Mouse (Mus musculus): Measurements from ENCODE around the gene Ube2ql1.

DNA sequence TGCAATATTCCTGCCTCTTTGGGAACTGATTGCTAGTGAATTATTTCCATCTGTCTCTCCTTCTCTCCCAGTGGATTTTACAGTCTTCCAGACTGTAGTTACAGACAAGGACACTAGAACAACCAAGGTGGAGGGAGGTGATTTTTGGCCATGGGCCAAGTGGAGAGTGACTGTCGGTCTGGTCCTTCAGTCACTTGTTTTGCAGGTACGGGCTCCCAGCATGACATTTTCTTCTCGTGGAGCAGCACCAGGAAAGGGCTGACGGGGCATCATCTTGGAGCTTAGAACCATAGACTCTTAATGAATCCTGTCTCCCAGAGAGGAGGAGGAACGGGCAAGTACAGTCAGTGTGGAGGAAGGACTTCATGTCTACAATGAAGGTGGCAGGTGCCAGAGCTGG is 67.6 kb downstream of the Ube2ql1 start:
- TF ChIP-seq CTCF (IDR thresholded peaks at IDR 0.05; ENCODE audit: extremely low read depth, insufficient read length, insufficient replicate concordance, low read depth, low read length) (no peak), POLR2A (IDR thresholded peaks at IDR 0.05; ENCODE audit: low read depth, low read length) (no peak)
